Mouse (Mus musculus) erythroblast, embryonic 14.5 days (primary cell): ENCODE measurements around the gene Kdm4b. TPM values are rescaled to one million over a fixed set of nuclear protein-coding genes. Genes with fewer than 3 reads are reported as not detected.

ENCODE experiments used
- H3K27me3 ChIP-seq: 2 replicates; pipeline ENCODE4 v1.6.1; 2012; ENCODE audit warnings: inconsistent platforms; ENCODE audit not compliant: control insufficient read depth
- H3K36me3 ChIP-seq: 2 replicates; pipeline ENCODE4 v1.6.1; 2012; ENCODE audit warnings: mild to moderate bottlenecking, inconsistent platforms; ENCODE audit not compliant: control insufficient read depth
- H3K4me1 ChIP-seq: 2 replicates; pipeline ENCODE4 v1.6.1; 2012; ENCODE audit warnings: inconsistent platforms; ENCODE audit not compliant: control insufficient read depth
- H3K4me3 ChIP-seq: replicated peaks from 2 replicates; pipeline ENCODE3; 2012; ENCODE audit warnings: moderate library complexity, mild to moderate bottlenecking, inconsistent platforms
- H3K9me3 ChIP-seq: 2 replicates; pipeline ENCODE4 v1.6.1; 2012; ENCODE audit warnings: low read length, inconsistent platforms, mixed read lengths; ENCODE audit not compliant: control insufficient read depth
- GATA1 ChIP-seq: IDR thresholded peaks from 2 replicates; pipeline ENCODE4 v1.6.1; 2012; ENCODE audit warnings: low read length, inconsistent platforms, mixed read lengths
- TAL1 ChIP-seq: IDR thresholded peaks from 3 replicates; pipeline ENCODE4 v1.6.1; 2012; ENCODE audit warnings: low read length, inconsistent platforms, mixed read lengths
- polyA plus RNA-seq: library from polyadenylated mRNA; stranded (reverse); fragments of >175 nt; gene quantifications from 2 replicates; pipeline ENCODE4 v1.2.3, GENCODE M21; 2012

The Kdm4b gene
- 1.1 and 2.2 TPM in 2 replicates for polyA plus RNA-seq

- Histone ChIP-seq H3K4me1 (peaks cover 61% of the 10 kb centered on the region), H3K36me3 (peaks cover 43% of the 10 kb centered on the region), H3K4me3 (peak within 1 kb of the TSS; percentile 82), H3K9me3 (no peaks in the 10 kb centered on the region), H3K27me3 (no peaks in the 10 kb centered on the region)
- TF ChIP-seq GATA1 = no peak
- no peak for TF ChIP-seq TAL1
Observed at GRCm38 (mm10) chr17:56325450-56326152, at the start of gene Kdm4b. Gene Kdm4b, plus strand, starts transcription at chr17:56326062.

GRCm38 (mm10) chr17:56276643-56277566, 49.0 kb upstream of the Kdm4b start, which contains the start of gene Ticam1:
Gene Ticam1, minus strand, starts transcription at chr17:56276786.
- Histone ChIP-seq H3K36me3 (peaks cover 54% of the 10 kb centered on the region), H3K27me3 (no peaks in the 10 kb centered on the region), H3K4me1 (peaks cover 82% of the 10 kb centered on the region)

GRCm38 (mm10) chr17:56277567-56277893, 48.3 kb upstream of the Kdm4b start:
- H3K4me3 ChIP-seq = peak overlapping the region; percentile 86
- H3K36me3 ChIP-seq = peaks cover 47% of the 10 kb centered on the region
- peaks cover 76% of the 10 kb centered on the region for H3K4me1 ChIP-seq
- no peak for TF ChIP-seq TAL1
- TF ChIP-seq GATA1 = no peak
- H3K27me3 ChIP-seq = no peaks in the 10 kb centered on the region
- H3K9me3 ChIP-seq = no peaks in the 10 kb centered on the region

More at GRCm38 (mm10) chr17:56276643-56277566, 49.0 kb upstream of the Kdm4b start, which contains the start of gene Ticam1:
- peak; percentile 76 for TF ChIP-seq GATA1
- TF ChIP-seq TAL1 = no peak
- H3K9me3 ChIP-seq = no peaks in the 10 kb centered on the region
- peak within 1 kb of the TSS; percentile 86 for H3K4me3 ChIP-seq

GRCm38 (mm10) chr17:56278340-56278739, 47.5 kb upstream of the Kdm4b start:
- peaks cover 77% of the 10 kb centered on the region for H3K4me1 ChIP-seq
- no peak overlapping the region for H3K4me3 ChIP-seq
- peaks cover 47% of the 10 kb centered on the region for H3K36me3 ChIP-seq
- TF ChIP-seq TAL1 (no peak), GATA1 (no peak)
- no peaks in the 10 kb centered on the region for H3K9me3 ChIP-seq
- no peaks in the 10 kb centered on the region for H3K27me3 ChIP-seq

GRCm38 (mm10) chr17:56279481-56280155, 46.2 kb upstream of the Kdm4b start:
- H3K4me1 ChIP-seq = peaks cover 66% of the 10 kb centered on the region

GRCm38 (mm10) chr17:56281193-56281592, 44.7 kb upstream of the Kdm4b start:
- H3K4me3 ChIP-seq = no peak overlapping the region

More at GRCm38 (mm10) chr17:56279481-56280155, 46.2 kb upstream of the Kdm4b start:
- H3K9me3 ChIP-seq = no peaks in the 10 kb centered on the region
- TF ChIP-seq TAL1 (no peak), GATA1 (no peak)
- H3K27me3 ChIP-seq = no peaks in the 10 kb centered on the region
- H3K36me3 ChIP-seq = peaks cover 44% of the 10 kb centered on the region
- H3K4me3 ChIP-seq = no peak overlapping the region

GRCm38 (mm10) chr17:56282802-56283201, 43.1 kb upstream of the Kdm4b start:
- H3K9me3 ChIP-seq = no peaks in the 10 kb centered on the region
- no peaks in the 10 kb centered on the region for H3K27me3 ChIP-seq
- no peak overlapping the region for H3K4me3 ChIP-seq
- peaks cover 62% of the 10 kb centered on the region for H3K4me1 ChIP-seq
- TF ChIP-seq TAL1 = no peak
- TF ChIP-seq GATA1 = no peak
- H3K36me3 ChIP-seq = peaks cover 69% of the 10 kb centered on the region

More at GRCm38 (mm10) chr17:56281193-56281592, 44.7 kb upstream of the Kdm4b start:
- no peaks in the 10 kb centered on the region for H3K27me3 ChIP-seq
- H3K36me3 ChIP-seq = peaks cover 60% of the 10 kb centered on the region
- TF ChIP-seq GATA1 (no peak), TAL1 (no peak)
- peaks cover 63% of the 10 kb centered on the region for H3K4me1 ChIP-seq
- H3K9me3 ChIP-seq = no peaks in the 10 kb centered on the region

- peaks cover 62% of the 10 kb centered on the region for H3K4me1 ChIP-seq
Observed at GRCm38 (mm10) chr17:56283316-56283715, 42.5 kb upstream of the Kdm4b start.

GRCm38 (mm10) chr17:56285995-56286394, 39.9 kb upstream of the Kdm4b start:
- no peaks in the 10 kb centered on the region for H3K9me3 ChIP-seq
- H3K36me3 ChIP-seq = peaks cover 49% of the 10 kb centered on the region
- H3K4me1 ChIP-seq = peaks cover 71% of the 10 kb centered on the region
- H3K4me3 ChIP-seq = no peak overlapping the region
- no peaks in the 10 kb centered on the region for H3K27me3 ChIP-seq
- TF ChIP-seq TAL1 (no peak), GATA1 (no peak)

More at GRCm38 (mm10) chr17:56283316-56283715, 42.5 kb upstream of the Kdm4b start:
- TF ChIP-seq TAL1 = no peak
- no peak for TF ChIP-seq GATA1
- Histone ChIP-seq H3K36me3 (peaks cover 66% of the 10 kb centered on the region), H3K27me3 (no peaks in the 10 kb centered on the region), H3K9me3 (no peaks in the 10 kb centered on the region), H3K4me3 (no peak overlapping the region)
